Mouse (Mus musculus) kidney, embryonic 15.5 days (tissue): ENCODE measurements around the gene Hoxc10. TPM values are rescaled to one million over a fixed set of nuclear protein-coding genes. Genes with fewer than 3 reads are reported as not detected.

Experiments used
- ATAC-seq: fragments of 200-750 bp; cut with Nextera tagmentation; replicated peaks from 2 replicates; pipeline ENCODE4 v1.8.0; 2017; ENCODE audit warnings: moderate TSS enrichment; ENCODE audit not compliant: low FRiP score
- H3K27ac ChIP-seq: fragments of 300-500 bp; sonication (generic); 2 replicates; pipeline ENCODE4 v1.5.1; 2015; ENCODE audit warnings: mild to moderate bottlenecking, inconsistent platforms
- H3K27me3 ChIP-seq: fragments of 300-500 bp; sonication (generic); 2 replicates; pipeline ENCODE4 v1.6.1; 2015; ENCODE audit warnings: inconsistent platforms
- H3K36me3 ChIP-seq: fragments of 300-500 bp; sonication (generic); 2 replicates; pipeline ENCODE4 v1.6.1; 2015; ENCODE audit warnings: inconsistent platforms
- H3K4me1 ChIP-seq: fragments of 300-500 bp; sonication (generic); 2 replicates; pipeline ENCODE4 v1.6.1; 2015; ENCODE audit warnings: inconsistent platforms
- H3K4me2 ChIP-seq: fragments of 300-500 bp; sonication (generic); 2 replicates; pipeline ENCODE4 v1.6.1; 2015; ENCODE audit warnings: moderate library complexity, mild to moderate bottlenecking, inconsistent platforms
- H3K4me3 ChIP-seq: fragments of 300-500 bp; sonication (generic); replicated peaks from 2 replicates; pipeline ENCODE4 v1.5.1; 2015; ENCODE audit warnings: mild to moderate bottlenecking, inconsistent platforms
- H3K9ac ChIP-seq: fragments of 300-500 bp; sonication (generic); 2 replicates; pipeline ENCODE4 v1.6.1; 2015; ENCODE audit warnings: mild to moderate bottlenecking, inconsistent platforms
- H3K9me3 ChIP-seq: fragments of 300-500 bp; sonication (generic); replicated peaks from 2 replicates; pipeline ENCODE4 v1.6.1; 2016; ENCODE audit warnings: inconsistent platforms
- WGBS: fragments of 180-500 bp; shearing (Covaris S2); methylation state at CpG from one replicate; pipeline ENCODE4 v1.1.7; 2015; ENCODE audit warnings: mixed read lengths; 5-methylcytosine and 5-hydroxymethylcytosine counted together
- polyA plus RNA-seq: library from polyadenylated mRNA; unstranded; fragments of >200 nt; fragmentation: Nextera tagmentation; extraction: Ambion mirVana; gene quantifications from 2 replicates; pipeline ENCODE4 v1.2.1, GENCODE M21; 2015

Hoxc10 gene
- polyA plus RNA-seq, 1 experiment from 2014 or later: 53.5 TPM

- H3K9ac ChIP-seq: peak overlapping the region; percentile 27; the same call in 1 of the 2 replicates
- H3K9me3 ChIP-seq: no peaks in the 10 kb centered on the region
- H3K27me3 ChIP-seq: peaks cover 77% of the 10 kb centered on the region
- peak overlapping the region; percentile 75 for H3K27ac ChIP-seq
- 0 out of 2 replicates have a peak, but pooled peaks cover 3% of the 10 kb centered on the region for H3K36me3 ChIP-seq
- ATAC-seq: no peak
- H3K4me1 ChIP-seq: peaks cover 78% of the 10 kb centered on the region
- peak overlapping the region; percentile 77 for H3K4me2 ChIP-seq
- peak overlapping the region; percentile 10; the same call in 1 of the 2 replicates for H3K4me3 ChIP-seq
- 13% methylated on average over 10 of the region's 10 CpGs for WGBS
These were observed 17.9 kb downstream of the Hoxc10 start for GRCm38 (mm10) chr15:102984521-102984920.

GRCm38 (mm10) chr15:102984925-102985324 is 18.3 kb downstream of the Hoxc10 start:
- peaks cover 77% of the 10 kb centered on the region for H3K27me3 ChIP-seq
- H3K4me2 ChIP-seq: peak overlapping the region; percentile 77
- WGBS: 17% methylated on average over 3 of the region's 3 CpGs
- H3K4me3 ChIP-seq: peak overlapping the region; percentile 10; the same call in 1 of the 2 replicates
- peak overlapping the region; percentile 27; the same call in 1 of the 2 replicates for H3K9ac ChIP-seq
- H3K9me3 ChIP-seq: no peaks in the 10 kb centered on the region
- 0 out of 2 replicates have a peak, but pooled peaks cover 3% of the 10 kb centered on the region for H3K36me3 ChIP-seq
- H3K27ac ChIP-seq: peak overlapping the region; percentile 75
- ATAC-seq: no peak
- peaks cover 78% of the 10 kb centered on the region for H3K4me1 ChIP-seq

GRCm38 (mm10) chr15:102987124-102987833 is 20.7 kb downstream of the Hoxc10 start:
- Histone ChIP-seq H3K36me3 (0 out of 2 replicates have a peak, but pooled peaks cover 3% of the 10 kb centered on the region), H3K9me3 (no peaks in the 10 kb centered on the region), H3K9ac (no peak overlapping the region), H3K4me1 (peaks cover 89% of the 10 kb centered on the region), H3K4me3 (no peak overlapping the region), H3K27me3 (peaks cover 85% of the 10 kb centered on the region), H3K27ac (peak overlapping the region; percentile 71), H3K4me2 (peak overlapping the region; percentile 17)
- 6% methylated on average over 21 of the region's 21 CpGs for WGBS
- 0 out of 2 replicates have a peak, but pooled peaks have one; percentile 6 for ATAC-seq

DNA sequence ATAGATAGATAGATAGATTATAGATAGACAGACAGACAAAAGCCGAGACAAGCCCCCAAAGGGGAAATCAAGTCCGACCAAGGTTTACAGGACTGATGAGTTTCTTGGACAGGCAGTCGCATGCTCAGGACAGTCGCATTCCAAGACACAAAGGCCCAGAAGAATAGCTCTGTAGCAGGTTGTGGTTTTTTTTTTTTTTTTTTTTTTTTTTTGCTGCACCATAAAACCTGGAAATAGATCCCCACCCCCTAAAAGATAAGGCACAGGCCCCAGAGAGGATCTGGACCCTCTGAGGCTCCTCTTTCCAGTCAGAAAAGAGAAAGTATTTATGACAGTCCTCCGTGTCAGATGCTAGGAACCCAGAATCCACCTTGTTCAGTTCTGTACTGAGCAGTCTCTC is 21.5 kb downstream of the Hoxc10 start:
- H3K27me3 ChIP-seq: peaks cover 87% of the 10 kb centered on the region
- no peak overlapping the region for H3K4me3 ChIP-seq
- no peak overlapping the region for H3K9ac ChIP-seq
- H3K4me1 ChIP-seq: peaks cover 94% of the 10 kb centered on the region
- H3K9me3 ChIP-seq: no peaks in the 10 kb centered on the region
- no peak overlapping the region for H3K27ac ChIP-seq
- no peak for ATAC-seq
- no peak overlapping the region for H3K4me2 ChIP-seq
- 0 out of 2 replicates have a peak, but pooled peaks cover 3% of the 10 kb centered on the region for H3K36me3 ChIP-seq
- 45% methylated on average over 5 of the region's 5 CpGs for WGBS

DNA sequence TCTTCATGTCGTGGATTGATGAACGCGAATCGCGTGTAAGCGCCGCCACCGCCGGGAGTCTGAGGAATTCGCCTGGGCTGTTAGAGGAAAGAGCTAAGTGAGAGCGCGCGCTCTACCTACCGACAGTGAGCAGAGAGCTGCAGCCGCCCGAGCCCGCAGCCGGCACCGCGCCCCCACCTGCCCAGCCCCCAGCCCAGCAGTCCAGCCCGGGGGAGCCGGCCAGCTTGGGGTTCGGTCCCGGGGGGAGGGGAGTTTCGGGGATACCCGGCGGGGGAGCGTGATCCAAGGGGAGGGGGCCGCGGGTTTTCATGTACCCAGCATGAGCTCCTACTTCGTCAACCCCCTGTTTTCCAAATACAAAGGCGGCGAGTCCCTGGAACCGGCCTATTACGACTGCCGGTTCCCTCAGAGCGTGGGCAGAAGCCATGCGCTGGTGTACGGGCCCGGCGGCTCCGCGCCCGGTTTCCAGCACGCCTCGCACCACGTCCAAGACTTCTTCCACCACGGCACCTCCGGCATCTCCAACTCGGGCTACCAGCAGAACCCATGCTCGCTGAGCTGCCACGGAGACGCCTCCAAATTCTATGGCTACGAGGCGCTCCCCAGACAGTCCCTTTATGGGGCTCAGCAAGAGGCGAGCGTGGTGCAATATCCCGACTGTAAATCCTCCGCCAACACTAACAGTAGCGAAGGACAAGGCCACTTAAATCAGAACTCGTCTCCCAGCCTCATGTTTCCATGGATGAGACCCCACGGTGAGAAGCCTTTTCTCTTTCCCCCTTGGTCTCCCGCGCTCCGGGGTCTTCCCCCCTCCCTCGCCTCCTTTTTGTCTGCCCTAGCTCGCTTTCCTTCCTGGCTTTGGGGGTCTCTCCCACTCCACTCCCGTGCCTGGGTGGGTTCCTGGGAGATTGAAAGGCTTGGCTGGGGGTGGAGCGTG is 24.1 kb downstream of the Hoxc10 start, which contains the start of gene Hoxc8:
Gene Hoxc8, plus strand, starts transcription at position 147 of the 937 bp plus-strand sequence.
- peaks cover 84% of the 10 kb centered on the region for H3K4me1 ChIP-seq
- peak within 1 kb of the TSS; percentile 68 for H3K9ac ChIP-seq
- peaks cover 79% of the 10 kb centered on the region for H3K27me3 ChIP-seq
- H3K27ac ChIP-seq: peak within 1 kb of the TSS; percentile 89
- 1% methylated on average over 69 of the region's 69 CpGs for WGBS
- ATAC-seq: 0 out of 2 replicates have a peak, but pooled peaks have one; percentile 26
- H3K4me2 ChIP-seq: peak within 1 kb of the TSS; percentile 86
- no peaks in the 10 kb centered on the region for H3K36me3 ChIP-seq
- no peaks in the 10 kb centered on the region for H3K9me3 ChIP-seq
- peak within 1 kb of the TSS; percentile 57 for H3K4me3 ChIP-seq

- H3K27ac ChIP-seq: peak overlapping the region; percentile 89
These were observed 25.2 kb downstream of the Hoxc10 start for GRCm38 (mm10) chr15:102991782-102992181.

GRCm38 (mm10) chr15:102992206-102992605 is 25.6 kb downstream of the Hoxc10 start:
- Histone ChIP-seq H3K9ac (peak overlapping the region; percentile 68), H3K36me3 (no peaks in the 10 kb centered on the region), H3K27ac (peak overlapping the region; percentile 89), H3K4me2 (peak overlapping the region; percentile 86), H3K4me1 (peaks cover 82% of the 10 kb centered on the region), H3K27me3 (peaks cover 73% of the 10 kb centered on the region), H3K4me3 (peak overlapping the region; percentile 57), H3K9me3 (no peaks in the 10 kb centered on the region)
- WGBS: 4% methylated on average over 11 of the region's 11 CpGs
- no peak for ATAC-seq

More at GRCm38 (mm10) chr15:102991782-102992181, 25.2 kb downstream of the Hoxc10 start:
- H3K9me3 ChIP-seq: no peaks in the 10 kb centered on the region
- no peaks in the 10 kb centered on the region for H3K36me3 ChIP-seq
- peak overlapping the region; percentile 57 for H3K4me3 ChIP-seq
- 15% methylated on average over 7 of the region's 7 CpGs for WGBS
- no peak for ATAC-seq
- peak overlapping the region; percentile 86 for H3K4me2 ChIP-seq
- H3K9ac ChIP-seq: peak overlapping the region; percentile 68
- peaks cover 75% of the 10 kb centered on the region for H3K27me3 ChIP-seq
- peaks cover 84% of the 10 kb centered on the region for H3K4me1 ChIP-seq

DNA sequence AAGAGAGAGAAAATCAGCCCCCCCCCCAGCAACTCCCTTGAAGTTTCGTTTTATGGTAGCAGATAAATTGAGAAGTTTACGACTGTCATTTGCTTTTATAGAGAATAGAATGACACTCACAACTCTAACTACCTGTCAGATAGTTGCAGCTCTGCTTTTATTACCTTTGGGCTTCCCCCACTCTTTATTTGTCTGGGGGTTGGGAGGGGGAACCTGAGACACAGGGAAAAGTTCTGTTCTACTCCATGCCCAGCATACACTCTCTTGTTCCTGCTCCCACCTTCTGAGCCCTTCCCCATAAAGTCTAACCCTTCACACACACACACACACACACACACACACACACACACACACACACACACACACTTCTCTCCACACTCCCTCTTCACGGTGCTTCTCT is 26.3 kb downstream of the Hoxc10 start:
- peak overlapping the region; percentile 57 for H3K4me3 ChIP-seq
- peak; percentile 63 for ATAC-seq
- H3K27me3 ChIP-seq: peaks cover 68% of the 10 kb centered on the region
- peaks cover 79% of the 10 kb centered on the region for H3K4me1 ChIP-seq
- H3K9ac ChIP-seq: peak overlapping the region; percentile 68; the same call in 1 of the 2 replicates
- WGBS: 10% methylated on average over 3 of the region's 3 CpGs
- H3K9me3 ChIP-seq: no peaks in the 10 kb centered on the region
- no peaks in the 10 kb centered on the region for H3K36me3 ChIP-seq
- peak overlapping the region; percentile 86 for H3K4me2 ChIP-seq
- H3K27ac ChIP-seq: peak overlapping the region; percentile 89; the same call in 1 of the 2 replicates

- H3K4me3 ChIP-seq: peak overlapping the region; percentile 58
- H3K36me3 ChIP-seq: no peaks in the 10 kb centered on the region
- no peak for ATAC-seq
- H3K4me1 ChIP-seq: peaks cover 74% of the 10 kb centered on the region
- H3K9me3 ChIP-seq: no peaks in the 10 kb centered on the region
- H3K9ac ChIP-seq: peak overlapping the region; percentile 27; the same call in 1 of the 2 replicates
- 13% methylated on average over 9 of the region's 9 CpGs for WGBS
- H3K4me2 ChIP-seq: peak overlapping the region; percentile 78
- peak overlapping the region; percentile 96 for H3K27ac ChIP-seq
- peaks cover 62% of the 10 kb centered on the region for H3K27me3 ChIP-seq
These were observed 30.0 kb downstream of the Hoxc10 start for GRCm38 (mm10) chr15:102996548-102996947.

GRCm38 (mm10) chr15:102997431-102997830 is 30.8 kb downstream of the Hoxc10 start:
- H3K9me3 ChIP-seq: no peaks in the 10 kb centered on the region
- no peaks in the 10 kb centered on the region for H3K36me3 ChIP-seq
- H3K27me3 ChIP-seq: peaks cover 63% of the 10 kb centered on the region
- 10% methylated on average over 3 of the region's 3 CpGs for WGBS
- peaks cover 74% of the 10 kb centered on the region for H3K4me1 ChIP-seq
- peak overlapping the region; percentile 19 for H3K9ac ChIP-seq
- H3K4me3 ChIP-seq: peak overlapping the region; percentile 58
- no peak for ATAC-seq
- H3K4me2 ChIP-seq: peak overlapping the region; percentile 78
- peak overlapping the region; percentile 96 for H3K27ac ChIP-seq

GRCm38 (mm10) chr15:102997939-102998355 is 31.4 kb downstream of the Hoxc10 start, which contains the start of gene Hoxc6:
Gene Hoxc6, plus strand, starts transcription at chr15:102998257.
- Histone ChIP-seq H3K4me2 (peak within 1 kb of the TSS; percentile 78), H3K9ac (peak within 1 kb of the TSS; percentile 80), H3K4me3 (peak within 1 kb of the TSS; percentile 58), H3K27me3 (peaks cover 63% of the 10 kb centered on the region), H3K36me3 (no peaks in the 10 kb centered on the region), H3K4me1 (peaks cover 74% of the 10 kb centered on the region), H3K9me3 (no peaks in the 10 kb centered on the region), H3K27ac (peak within 1 kb of the TSS; percentile 96)
- ATAC-seq: peak; percentile 62
- WGBS: under 1% methylated on average over 19 of the region's 19 CpGs
